Mouse (Mus musculus) T-helper 1 cell (primary cell): ENCODE results near the gene Olfr488.

Source experiments
- in situ Hi-C: fragments of 300-600 bp; cut with MboI, MseI; formaldehyde crosslinking; loops from one replicate; pipeline ENCODE4 v1.15.1; 2025; ENCODE audit warnings: high pct_unique_total_duplicates

The Olfr488 gene

DNA sequence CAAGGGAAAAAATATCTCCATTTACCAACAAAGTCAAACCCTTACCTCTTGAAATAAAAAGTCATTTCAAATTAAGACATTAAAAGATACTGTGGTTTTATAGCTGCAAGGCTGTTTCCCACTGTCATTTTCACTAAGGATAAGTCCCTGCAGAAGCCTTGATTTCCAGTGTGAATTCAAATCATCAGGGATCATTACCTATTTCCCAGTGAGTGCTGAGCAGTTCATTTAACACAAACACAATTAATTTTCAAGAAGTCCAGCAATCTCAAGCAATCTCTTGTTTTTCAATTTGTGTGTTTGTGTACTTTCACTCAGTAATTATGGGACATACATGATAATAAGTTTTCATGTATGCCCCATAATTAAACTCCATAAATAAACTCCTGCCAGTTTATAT lies at the start of gene Olfr488:
Olfr488 (minus strand) TSS at position 101 of the 400 bp plus-strand sequence.
- in situ Hi-C loops: no loop called here

GRCm38 (mm10) chr7:108288834-108289233 lies 30.7 kb upstream of the Olfr488 start, which contains the start of gene Olfr490:
Olfr490 (minus strand) TSS chr7:108288934.
- in situ Hi-C loops: no loop called here

DNA sequence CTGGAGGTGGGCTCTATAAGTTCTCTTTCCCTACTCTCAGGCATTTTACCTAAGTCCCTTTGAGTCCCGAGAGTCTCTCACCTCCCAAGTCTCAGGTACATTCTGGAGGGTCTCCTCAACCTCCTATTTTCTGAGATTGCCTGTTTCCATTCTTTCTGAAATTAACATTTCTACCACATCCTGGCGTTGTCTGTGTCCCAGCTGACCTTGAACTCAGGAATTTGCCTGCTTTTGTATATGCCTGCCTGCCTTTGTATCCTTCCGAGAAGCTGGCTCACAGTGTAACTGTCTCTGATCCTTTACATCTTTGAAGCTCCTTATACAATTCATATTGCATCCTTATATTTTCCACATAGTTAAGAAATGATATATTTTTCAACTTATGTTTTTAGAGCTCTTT lies 24.6 kb downstream of the Olfr488 start:
- in situ Hi-C loops: no loop called here

DNA sequence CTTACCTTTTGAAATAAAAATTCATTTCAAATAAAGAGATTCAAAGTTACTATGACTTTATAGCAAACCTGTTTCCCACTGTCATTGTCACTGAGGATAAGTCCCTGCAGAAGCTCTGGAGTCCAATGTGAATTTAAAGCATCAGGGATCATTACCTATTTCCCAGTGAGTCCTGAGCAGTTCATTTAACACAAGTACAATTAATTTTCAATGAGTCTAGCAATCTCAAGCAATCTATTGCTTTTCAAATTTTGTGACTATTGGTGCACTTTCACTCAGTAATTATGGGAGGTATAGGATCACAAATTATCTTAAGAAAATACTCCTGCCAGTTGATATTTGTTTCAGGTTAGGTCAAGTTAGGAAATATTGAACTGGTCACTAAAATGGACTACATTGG lies 43.6 kb downstream of the Olfr488 start, which contains the start of gene Olfr487:
Olfr487 (minus strand) TSS at position 101 of the 400 bp plus-strand sequence.
- in situ Hi-C loops: loop anchor here (5.0 kb wide), 1 partner anchor 42 kb away; the partner anchor contains the start of gene Olfr486
